ENCODE assay signal across 8 mouse cellular contexts in genomic region chr16:37683154-37684130, GRCm38 (mm10). TPM values are rescaled to one million over a fixed set of nuclear protein-coding genes. Genes with fewer than 3 reads are reported as not detected.
DNase-seq lines count a peak whose midpoint lies in the region; ATAC-seq and TF ChIP-seq lines count a peak whose summit lies in the region.

No protein-coding gene starts in this region.

- peak; percentile 47 to 56 for DNase-seq in left cerebral cortex, postnatal 25 days (ENCODE audit: low spot score in 2 of 2)
- no peak for DNase-seq in left cerebral cortex, adult 11 months (ENCODE audit: low spot score)
- peak; percentile 68 to 70 for DNase-seq in cerebellum, postnatal 14 days
- peak; percentile 39 for DNase-seq in kidney, postnatal 10 days
- DNase-seq in midbrain, postnatal 0 days (ENCODE audit: low spot score), result peak; percentile 64
- no peak for DNase-seq in thymus, postnatal 4 days

- H3K9me3 ChIP-seq in heart, embryonic 11.5 days (replicated peaks; ENCODE audit: control insufficient read depth, low read length), result no peaks in the 10 kb centered on the region
- H3K9me3 ChIP-seq in midbrain, postnatal 0 days (ENCODE audit: low read length), result no peaks in the 10 kb centered on the region

- no peaks in the 10 kb centered on the region for H3K27me3 ChIP-seq in heart, embryonic 11.5 days (ENCODE audit: control insufficient read depth, insufficient read depth, low read length)
- H3K27me3 ChIP-seq in midbrain, postnatal 0 days (ENCODE audit: insufficient read depth, low read length), result no peaks in the 10 kb centered on the region

- no peaks in the 10 kb centered on the region for H3K36me3 ChIP-seq in heart, embryonic 11.5 days (ENCODE audit: control insufficient read depth, insufficient read depth, low read length)
- no peaks in the 10 kb centered on the region for H3K36me3 ChIP-seq in midbrain, postnatal 0 days (ENCODE audit: insufficient read depth, low read length)

- H3K4me2 ChIP-seq in heart, embryonic 11.5 days, result peak overlapping the region; percentile 59
- peak overlapping the region; percentile 57; the same call in 1 of the 2 replicates for H3K4me2 ChIP-seq in midbrain, postnatal 0 days (ENCODE audit: low read depth, low read length, poor library complexity, severe bottlenecking)

- no peak for TF ChIP-seq CTCF in midbrain, postnatal 0 days (IDR thresholded peaks at IDR 0.05)

- peak overlapping the region; percentile 62 for H3K27ac ChIP-seq in heart, embryonic 11.5 days (ENCODE audit: low read depth, low read length)
- H3K27ac ChIP-seq in midbrain, postnatal 0 days (ENCODE audit: low read depth, low read length), result peak overlapping the region; percentile 81

- intact Hi-C loops in left cerebral cortex, postnatal 25 days (cut with DNase I), result loop anchor here (1.0 to 5.0 kb wide), 6 partner anchors 73 to 576 kb away; partner anchors contain the start of genes Lrrc58 and Stxbp5l

- 0 out of 2 replicates have a peak overlapping the region, but pooled peaks have one; percentile 14 for H3K4me3 ChIP-seq in heart, embryonic 11.5 days (ENCODE audit: low read depth, low read length)
- no peak overlapping the region for H3K4me3 ChIP-seq in midbrain, postnatal 0 days (ENCODE audit: low read depth, low read length)

- ATAC-seq in heart, embryonic 11.5 days (replicated peaks; ENCODE audit: insufficient number of reproducible peaks, low FRiP score, low TSS enrichment), result 0 out of 2 replicates have a peak, but pooled peaks have one; percentile 27
- peak; percentile 33; the same call in 1 of the 2 replicates for ATAC-seq in midbrain, postnatal 0 days (ENCODE audit: low FRiP score)
- ATAC-seq in CD4-positive, CD25-positive, alpha-beta regulatory T cell, adult 4 months, result no peak

- 18% methylated on average over 16 of the region's 16 CpGs for WGBS in heart, embryonic 11.5 days (ENCODE audit: insufficient replicate concordance)
- 7% methylated on average over 16 of the region's 16 CpGs for WGBS in midbrain, postnatal 0 days

- peak overlapping the region; percentile 57 for H3K9ac ChIP-seq in heart, embryonic 11.5 days (ENCODE audit: low read depth, low read length)
- H3K9ac ChIP-seq in midbrain, postnatal 0 days (replicated peaks; ENCODE audit: low read length, poor library complexity, severe bottlenecking), result peak overlapping the region; percentile 51; the same call in 1 of the 2 replicates

- peaks cover 28% of the 10 kb centered on the region for H3K4me1 ChIP-seq in heart, embryonic 11.5 days (ENCODE audit: control insufficient read depth, insufficient read depth, low read length)
- H3K4me1 ChIP-seq in midbrain, postnatal 0 days (ENCODE audit: insufficient read depth, low read length), result peaks cover 18% of the 10 kb centered on the region; the same call in 1 of the 2 replicates

RNA-seq across cellular contexts. Expression of gene Ndufb4, which starts 29.2 kb away (rescaled TPM):
- 10 to 100 TPM; 67.8 to 69.2 TPM for total RNA-seq in left cerebral cortex, postnatal 25 days (2021)
- 84.7 and 88.8 TPM in 2 replicates for polyA plus RNA-seq in heart, embryonic 11.5 days (2014; fragmentation: Nextera tagmentation; extraction: Ambion mirVana)
- 32.3 and 39.6 TPM in 2 replicates for total RNA-seq in midbrain, postnatal 0 days (2014; rRNA removed)
- 86.9 and 90.7 TPM in 2 replicates for polyA plus RNA-seq in midbrain, postnatal 0 days (2015; fragmentation: Nextera tagmentation; extraction: Ambion mirVana)
- polyA plus RNA-seq in CD4-positive, CD25-positive, alpha-beta regulatory T cell, adult 4 months (2017; shearing (Covaris generic)), result 10 to 100 TPM; 49.1 to 64.4 TPM

Comparison
In these comparisons a context has a peak if more than half of its experiments do, and no peak if none do; other contexts are left out.
1. DNase-seq: peak in left cerebral cortex, postnatal 25 days (2 of 2), cerebellum, postnatal 14 days (2 of 2), kidney, postnatal 10 days (single experiment) and midbrain, postnatal 0 days (single experiment); none in left cerebral cortex, adult 11 months (single experiment) and thymus, postnatal 4 days (single experiment).